In the genomic region with DNA sequence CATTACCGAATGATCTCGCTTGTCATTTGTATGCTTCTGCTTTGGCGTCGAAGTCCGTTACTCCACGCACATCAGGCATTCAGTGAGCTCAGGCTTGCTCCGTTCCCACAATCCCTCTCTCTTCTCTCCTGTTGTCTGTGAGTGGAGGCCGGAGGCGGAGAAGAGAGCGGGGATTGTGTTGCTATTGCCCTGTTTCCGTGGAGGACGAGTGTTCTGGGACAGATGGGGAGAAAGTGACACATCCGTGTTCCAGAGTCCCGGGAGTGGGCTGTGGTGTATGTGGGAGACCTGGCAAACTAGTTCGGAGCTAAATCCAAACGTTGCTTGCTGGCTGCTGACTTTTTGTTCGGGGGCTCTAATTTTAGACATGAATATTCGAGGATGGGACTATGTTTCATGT, we compare ENCODE assay signal across 9 mouse cellular contexts. TPM values are rescaled to one million over a fixed set of nuclear protein-coding genes. Genes with fewer than 3 reads are reported as not detected.
DNase-seq lines count a peak whose midpoint lies in the region; ATAC-seq lines count a peak whose summit lies in the region.
"Had no signal": no experiment of that assay in that cellular context is flagged by ENCODE, and none has a peak within 500 bp of the region (broad histone marks: within the 10 kb centered on the region; RNA-seq: fewer than 3 reads in every experiment).

No protein-coding gene starts in this region.

- intact Hi-C loops in left cerebral cortex, postnatal 4 days (cut with DNase I), result loop anchor here (10.0 kb wide), 1 partner anchor 165 kb away; no protein-coding TSS in a partner anchor

- peak; percentile 23 to 81 for DNase-seq in left cerebral cortex, adult 8-10 months (ENCODE audit: low spot score in 2 of 2)
- no peak for DNase-seq in left cerebral cortex, postnatal 4 days
- DNase-seq in layer of hippocampus, adult 8-10 months (ENCODE audit: low spot score in 2 of 2), result peak; percentile 72 to 79
- DNase-seq in right cerebral cortex, postnatal 25 days, result peak; percentile 73
- no peak for DNase-seq in B cell, adult 2 months
- DNase-seq: kidney, adult 18-20 months had no signal

- peak; percentile 93 for ATAC-seq in frontal cortex, adult (ENCODE audit: low TSS enrichment)
- ATAC-seq in cerebellum, adult (ENCODE audit: insufficient number of reproducible peaks, low FRiP score, low TSS enrichment), result no peak
- ATAC-seq: forebrain, embryonic 15.5 days had no signal

RNA-seq across cellular contexts. Expression of gene Prickle1, which starts 14.6 kb away (rescaled TPM):
- total RNA-seq in left cerebral cortex, adult 8-10 months (2022), result 10 to 100 TPM; 70.5 to 85.4 (median 81.7) TPM
- 10 to 100 TPM; 43.6 to 49.4 TPM for total RNA-seq in left cerebral cortex, postnatal 4 days (2021)
- total RNA-seq in layer of hippocampus, adult 8-10 months (2022), result 10 to 100 TPM; 67.6 to 75.5 (median 72.2) TPM

Comparison
In these comparisons a context has a peak if more than half of its experiments do, and no peak if none do; other contexts are left out.
1. DNase-seq: peak in left cerebral cortex, adult 8-10 months (2 of 2), layer of hippocampus, adult 8-10 months (2 of 2) and right cerebral cortex, postnatal 25 days (single experiment); none in left cerebral cortex, postnatal 4 days (single experiment) and B cell, adult 2 months (0 of 2).